Mouse (Mus musculus): Measurements from ENCODE around the gene Osgep. TPM values are rescaled to one million over a fixed set of nuclear protein-coding genes. Genes with fewer than 3 reads are reported as not detected.
"Not testable (repeated sequence)": the region's sequence is repeated elsewhere in the genome, so short reads cannot be mapped to it uniquely, and the experiment has no call there.

Osgep gene
- total RNA-seq (2021) = 10 to 100 TPM; 33.9 to 40.2 TPM
- long read RNA-seq, transcript Osgep-202 (11 exons, 3,388 nt) = major isoform, 71 of 93 reads
- long read RNA-seq, partial matches to known transcripts = 12 of 93 reads
- long read RNA-seq, other reads (novel, unspliced or antisense) = 10 of 93 reads

GRCm38 (mm10) chr14:50924281-50925064 is at the start of gene Osgep, which contains the start of gene Apex1:
Osgep (minus strand) TSS chr14:50924893.
Apex1 (plus strand) TSS chr14:50924968.
- DNase-seq (ENCODE audit: low spot score in 2 of 2) = peak; percentile 97

- DNase-seq (ENCODE audit: low spot score in 2 of 2) = no peak
These were observed 49.0 kb upstream of the Osgep start for GRCm38 (mm10) chr14:50973700-50974099.

- DNase-seq (ENCODE audit: low spot score in 2 of 2) = not testable (repeated sequence)
These were observed 48.4 kb upstream of the Osgep start for GRCm38 (mm10) chr14:50973054-50973453.

GRCm38 (mm10) chr14:50970822-50971221 is 46.1 kb upstream of the Osgep start:
- DNase-seq (ENCODE audit: low spot score in 2 of 2) = peak in 1 of 2 experiments; percentile 8

- DNase-seq (ENCODE audit: low spot score in 2 of 2) = peak; percentile 50 to 60
These were observed 45.2 kb upstream of the Osgep start for GRCm38 (mm10) chr14:50969558-50970544.

GRCm38 (mm10) chr14:50969041-50969440 is 44.3 kb upstream of the Osgep start:
- no peak for DNase-seq (ENCODE audit: low spot score in 2 of 2)

- DNase-seq (ENCODE audit: low spot score in 2 of 2) = no peak
These were observed 43.7 kb upstream of the Osgep start for GRCm38 (mm10) chr14:50968216-50968980.

- DNase-seq (ENCODE audit: low spot score in 2 of 2) = not testable (repeated sequence)
These were observed 33.7 kb upstream of the Osgep start for GRCm38 (mm10) chr14:50958289-50958995.

GRCm38 (mm10) chr14:50957146-50957545 is 32.5 kb upstream of the Osgep start:
- not testable (repeated sequence) for DNase-seq (ENCODE audit: low spot score in 2 of 2)

GRCm38 (mm10) chr14:50956724-50957123 is 32.0 kb upstream of the Osgep start:
- DNase-seq (ENCODE audit: low spot score in 2 of 2) = not testable (repeated sequence)

- DNase-seq (ENCODE audit: low spot score in 2 of 2) = peak; percentile 63 to 73
These were observed 31.3 kb upstream of the Osgep start, which contains the start of gene Pnp2 for GRCm38 (mm10) chr14:50955942-50956508. Pnp2 (plus strand) TSS chr14:50955992.

GRCm38 (mm10) chr14:50955487-50955886 is 30.8 kb upstream of the Osgep start:
- no peak for DNase-seq (ENCODE audit: low spot score in 2 of 2)

GRCm38 (mm10) chr14:50945526-50945925 is 20.8 kb upstream of the Osgep start:
- DNase-seq (ENCODE audit: low spot score in 2 of 2) = not testable (repeated sequence)

GRCm38 (mm10) chr14:50945081-50945480 is 20.4 kb upstream of the Osgep start:
- not testable (repeated sequence) for DNase-seq (ENCODE audit: low spot score in 2 of 2)

GRCm38 (mm10) chr14:50944668-50945033 is 20.0 kb upstream of the Osgep start:
- DNase-seq (ENCODE audit: low spot score in 2 of 2) = not testable (repeated sequence)

GRCm38 (mm10) chr14:50943932-50944667 is 19.4 kb upstream of the Osgep start, which contains the start of gene Gm49342:
Gm49342 (plus strand) TSS chr14:50944517.
- DNase-seq (ENCODE audit: low spot score in 2 of 2) = peak; percentile 90 to 91

- DNase-seq (ENCODE audit: low spot score in 2 of 2) = no peak
These were observed 14.2 kb upstream of the Osgep start for GRCm38 (mm10) chr14:50938940-50939339.

- no peak for DNase-seq (ENCODE audit: low spot score in 2 of 2)
These were observed 13.6 kb upstream of the Osgep start for GRCm38 (mm10) chr14:50938119-50938908.
